Mouse (Mus musculus): ENCODE data around the gene Gm3327. TPM values are rescaled to one million over a fixed set of nuclear protein-coding genes. Genes with fewer than 3 reads are reported as not detected.
"Not testable (repeated sequence)": the region's sequence is repeated elsewhere in the genome, so short reads cannot be mapped to it uniquely, and the experiment has no call there.

Gene Gm3327
- polyA plus RNA-seq (2015; fragmentation: Nextera tagmentation; extraction: Ambion mirVana), result not detected in 2 replicates

DNA sequence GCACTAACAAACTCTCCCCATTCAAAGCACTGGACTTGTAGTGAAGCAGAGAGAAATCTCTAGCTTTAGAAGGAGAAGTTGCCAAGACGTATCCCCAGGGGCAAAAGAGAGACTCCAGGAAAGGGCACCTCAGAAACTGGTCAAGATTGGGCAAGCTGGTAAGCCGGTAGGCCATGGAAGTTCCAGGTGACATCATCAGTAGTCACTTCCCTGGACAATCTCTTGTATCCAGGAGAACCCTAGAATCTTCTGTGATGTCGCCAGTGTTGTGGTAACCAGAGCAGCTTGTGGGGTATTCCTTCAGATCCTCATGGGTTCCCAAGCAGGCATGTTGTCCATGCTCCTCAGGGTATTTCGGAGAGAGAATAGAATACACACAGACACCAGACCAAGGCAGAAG lies at the start of gene Gm3327:
Gene Gm3327 (plus strand): TSS at position 301 of the 400 bp plus-strand sequence.
- WGBS (ENCODE audit: insufficient replicate concordance), result 67% methylated on average over 4 of the region's 4 CpGs
- not testable (repeated sequence) for H3K27me3 ChIP-seq (ENCODE audit: control insufficient read depth, insufficient read depth, low read depth, low read length); ATAC-seq (ENCODE audit: low read depth); H3K36me3 ChIP-seq (ENCODE audit: control insufficient read depth, insufficient read depth); H3K9me3 ChIP-seq (replicated peaks; ENCODE audit: control insufficient read depth, low read length); H3K4me3 ChIP-seq (ENCODE audit: low read depth, low read length); H3K9ac ChIP-seq (ENCODE audit: low read depth, low read length); H3K4me1 ChIP-seq (ENCODE audit: control insufficient read depth, low read depth, low read length); H3K4me2 ChIP-seq (ENCODE audit: low read depth, low read length); H3K27ac ChIP-seq (ENCODE audit: low read length)

DNA sequence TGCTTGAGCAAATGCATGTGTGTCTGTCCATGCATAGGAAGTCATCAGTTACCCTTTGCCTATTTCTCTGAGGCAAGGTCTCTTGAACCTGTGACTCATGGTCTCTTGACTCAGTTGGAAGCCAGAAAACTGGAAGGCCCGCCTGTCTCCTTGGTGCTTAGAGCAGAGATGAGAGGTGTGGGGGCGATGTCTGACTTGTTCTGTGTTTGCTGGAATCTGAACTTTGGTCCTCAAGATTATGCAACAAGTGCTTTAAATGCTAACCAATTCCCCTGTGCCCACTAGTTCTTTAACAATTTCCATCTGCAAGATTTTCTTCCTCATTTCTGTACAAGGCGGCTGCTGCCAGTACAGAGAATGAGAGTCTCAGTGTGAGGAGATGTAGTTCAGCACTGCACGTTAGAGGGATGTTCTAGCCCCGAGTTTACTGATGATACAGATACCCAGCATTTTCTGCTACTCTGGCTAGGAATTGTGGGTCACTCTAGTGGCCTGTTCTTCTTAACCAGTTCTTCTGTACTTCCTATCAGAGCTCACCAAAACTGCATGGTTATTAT lies 45.8 kb upstream of the Gm3327 start:
- 31% methylated on average over 5 of the region's 5 CpGs for WGBS (ENCODE audit: insufficient replicate concordance)
- not testable (repeated sequence) for H3K9ac ChIP-seq (ENCODE audit: low read depth, low read length); H3K4me1 ChIP-seq (ENCODE audit: control insufficient read depth, low read depth, low read length); H3K27me3 ChIP-seq (ENCODE audit: control insufficient read depth, insufficient read depth, low read depth, low read length); H3K9me3 ChIP-seq (replicated peaks; ENCODE audit: control insufficient read depth, low read length); H3K27ac ChIP-seq (ENCODE audit: low read length); H3K4me2 ChIP-seq (ENCODE audit: low read depth, low read length); H3K36me3 ChIP-seq (ENCODE audit: control insufficient read depth, insufficient read depth); H3K4me3 ChIP-seq (ENCODE audit: low read depth, low read length)
- peak; percentile 48; the same call in 1 of the 2 replicates for ATAC-seq (ENCODE audit: low read depth)

DNA sequence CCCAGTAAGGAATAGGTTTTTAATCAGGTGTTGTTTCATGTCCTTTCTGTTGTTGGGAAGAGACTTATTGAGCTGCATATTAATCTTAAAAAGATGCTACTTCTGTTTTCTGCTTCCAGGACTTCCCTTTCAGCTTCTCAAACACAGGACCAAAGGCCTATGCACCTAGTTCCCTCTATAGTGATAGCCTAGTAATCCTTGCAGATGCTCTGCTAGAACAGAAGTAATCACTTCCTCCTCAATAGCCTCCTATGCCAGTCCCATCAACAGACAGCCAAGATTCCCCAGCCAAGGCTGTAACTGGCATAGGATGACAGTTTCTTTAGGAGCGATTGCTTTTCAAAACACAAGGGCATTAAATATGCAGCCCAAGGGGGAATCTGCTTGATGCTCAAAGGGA lies 37.1 kb upstream of the Gm3327 start:
- not testable (repeated sequence) for H3K4me1 ChIP-seq (ENCODE audit: control insufficient read depth, low read depth, low read length); H3K36me3 ChIP-seq (ENCODE audit: control insufficient read depth, insufficient read depth); H3K4me2 ChIP-seq (ENCODE audit: low read depth, low read length); H3K4me3 ChIP-seq (ENCODE audit: low read depth, low read length); H3K27me3 ChIP-seq (ENCODE audit: control insufficient read depth, insufficient read depth, low read depth, low read length); H3K27ac ChIP-seq (ENCODE audit: low read length); ATAC-seq (ENCODE audit: low read depth); H3K9ac ChIP-seq (ENCODE audit: low read depth, low read length); H3K9me3 ChIP-seq (replicated peaks; ENCODE audit: control insufficient read depth, low read length)
- 76% methylated on average over 1 of the region's 1 CpGs for WGBS (ENCODE audit: insufficient replicate concordance)

DNA sequence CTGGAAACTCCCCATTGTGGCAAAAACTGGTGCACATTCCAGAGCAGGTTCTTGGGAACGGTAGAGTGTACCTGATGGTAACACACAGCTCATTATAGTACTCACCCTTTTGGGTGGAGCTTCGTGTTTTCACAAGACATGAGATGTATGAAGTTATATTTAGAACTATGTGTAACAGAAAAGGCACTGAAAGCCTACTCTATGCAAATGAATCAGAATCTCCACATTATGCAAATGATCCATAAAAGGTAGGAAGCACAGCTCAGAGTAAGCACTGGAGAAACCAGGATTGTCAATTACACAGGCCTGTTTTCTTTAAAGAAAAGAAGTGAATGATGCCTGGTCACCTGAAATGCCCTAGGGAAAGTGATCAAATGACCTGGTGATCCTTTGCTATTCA lies 36.1 kb upstream of the Gm3327 start:
- H3K4me1 ChIP-seq (ENCODE audit: control insufficient read depth, low read depth, low read length); H3K27ac ChIP-seq (ENCODE audit: low read length); H3K36me3 ChIP-seq (ENCODE audit: control insufficient read depth, insufficient read depth); H3K9ac ChIP-seq (ENCODE audit: low read depth, low read length); H3K4me3 ChIP-seq (ENCODE audit: low read depth, low read length); ATAC-seq (ENCODE audit: low read depth); H3K9me3 ChIP-seq (replicated peaks; ENCODE audit: control insufficient read depth, low read length); H3K27me3 ChIP-seq (ENCODE audit: control insufficient read depth, insufficient read depth, low read depth, low read length); H3K4me2 ChIP-seq (ENCODE audit: low read depth, low read length): not testable (repeated sequence)
- 21% methylated on average over 2 of the region's 2 CpGs for WGBS (ENCODE audit: insufficient replicate concordance)

DNA sequence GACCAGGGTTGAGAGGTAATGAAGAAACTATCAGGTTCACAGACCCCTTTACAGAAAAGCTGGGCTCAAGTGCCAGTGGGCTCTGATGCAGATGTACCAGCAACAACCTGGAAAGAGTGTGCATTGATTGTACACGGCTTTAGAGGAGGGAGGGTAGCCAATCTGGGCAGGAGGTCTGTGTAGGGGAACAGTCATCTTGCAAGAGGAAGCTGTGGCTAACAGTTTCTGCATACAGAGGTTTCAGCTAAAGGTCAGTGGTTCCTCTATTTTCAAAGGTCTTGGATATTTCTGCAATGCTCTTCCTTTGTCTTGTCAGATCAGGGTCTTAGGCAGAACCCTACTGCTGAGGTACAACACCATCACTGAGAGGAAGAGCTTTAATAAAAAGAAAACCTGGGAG lies 32.1 kb upstream of the Gm3327 start:
- not testable (repeated sequence) for H3K4me2 ChIP-seq (ENCODE audit: low read depth, low read length); H3K4me1 ChIP-seq (ENCODE audit: control insufficient read depth, low read depth, low read length); H3K9ac ChIP-seq (ENCODE audit: low read depth, low read length); ATAC-seq (ENCODE audit: low read depth); H3K36me3 ChIP-seq (ENCODE audit: control insufficient read depth, insufficient read depth); H3K4me3 ChIP-seq (ENCODE audit: low read depth, low read length); H3K27me3 ChIP-seq (ENCODE audit: control insufficient read depth, insufficient read depth, low read depth, low read length); H3K27ac ChIP-seq (ENCODE audit: low read length); H3K9me3 ChIP-seq (replicated peaks; ENCODE audit: control insufficient read depth, low read length)
- WGBS (ENCODE audit: insufficient replicate concordance), result 11% methylated on average over 1 of the region's 1 CpGs

DNA sequence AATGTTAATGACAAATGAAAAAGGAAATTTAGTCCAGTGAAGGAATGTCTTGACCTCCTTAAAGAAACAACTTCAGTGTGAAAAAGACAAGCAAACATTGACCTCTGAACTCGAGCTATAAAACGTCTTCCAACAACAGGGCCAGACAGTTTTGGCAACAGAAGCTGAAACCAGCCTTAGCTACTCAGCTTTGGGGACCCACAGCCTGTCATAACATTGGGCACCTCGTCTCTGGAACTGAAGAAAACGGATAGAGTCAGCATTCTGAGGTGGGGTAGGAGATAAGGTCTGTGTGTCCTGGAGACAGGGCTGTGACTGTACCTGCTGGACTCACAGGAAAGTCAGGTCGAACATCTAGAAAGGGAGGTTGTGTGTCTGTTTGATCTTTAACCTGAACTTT lies 29.2 kb upstream of the Gm3327 start:
- H3K4me1 ChIP-seq (ENCODE audit: control insufficient read depth, low read depth, low read length); H3K9me3 ChIP-seq (replicated peaks; ENCODE audit: control insufficient read depth, low read length); H3K36me3 ChIP-seq (ENCODE audit: control insufficient read depth, insufficient read depth); H3K4me3 ChIP-seq (ENCODE audit: low read depth, low read length); H3K4me2 ChIP-seq (ENCODE audit: low read depth, low read length); H3K27me3 ChIP-seq (ENCODE audit: control insufficient read depth, insufficient read depth, low read depth, low read length); H3K9ac ChIP-seq (ENCODE audit: low read depth, low read length); ATAC-seq (ENCODE audit: low read depth); H3K27ac ChIP-seq (ENCODE audit: low read length): not testable (repeated sequence)
- WGBS (ENCODE audit: insufficient replicate concordance), result 34% methylated on average over 5 of the region's 5 CpGs

DNA sequence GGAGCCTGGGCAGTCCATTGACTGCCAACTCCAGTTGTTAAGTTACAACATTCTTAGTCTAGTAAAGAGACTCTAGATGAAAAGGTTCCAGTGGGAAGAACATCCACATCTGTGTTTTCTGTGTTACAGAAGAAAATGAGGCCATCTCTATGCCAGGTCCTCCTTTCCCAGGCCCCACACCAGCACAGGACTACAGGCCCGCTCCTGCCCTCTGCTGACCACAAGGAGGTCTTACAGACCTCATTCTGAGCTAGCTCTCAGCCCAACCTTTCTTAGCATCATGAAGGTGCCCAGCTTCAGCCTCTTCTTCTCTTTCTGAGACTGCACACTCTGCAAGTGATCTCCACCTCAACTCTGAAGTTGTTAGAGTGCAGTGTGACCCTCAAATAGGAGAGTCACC lies 23.6 kb upstream of the Gm3327 start:
- no CpG with 5 or more reads among the region's 1 CpGs for WGBS (ENCODE audit: insufficient replicate concordance)
- not testable (repeated sequence) for H3K4me1 ChIP-seq (ENCODE audit: control insufficient read depth, low read depth, low read length); H3K27ac ChIP-seq (ENCODE audit: low read length); H3K27me3 ChIP-seq (ENCODE audit: control insufficient read depth, insufficient read depth, low read depth, low read length); H3K9ac ChIP-seq (ENCODE audit: low read depth, low read length); H3K36me3 ChIP-seq (ENCODE audit: control insufficient read depth, insufficient read depth); H3K9me3 ChIP-seq (replicated peaks; ENCODE audit: control insufficient read depth, low read length); H3K4me2 ChIP-seq (ENCODE audit: low read depth, low read length); H3K4me3 ChIP-seq (ENCODE audit: low read depth, low read length)
- ATAC-seq (ENCODE audit: low read depth), result peak; percentile 43; the same call in 1 of the 2 replicates

DNA sequence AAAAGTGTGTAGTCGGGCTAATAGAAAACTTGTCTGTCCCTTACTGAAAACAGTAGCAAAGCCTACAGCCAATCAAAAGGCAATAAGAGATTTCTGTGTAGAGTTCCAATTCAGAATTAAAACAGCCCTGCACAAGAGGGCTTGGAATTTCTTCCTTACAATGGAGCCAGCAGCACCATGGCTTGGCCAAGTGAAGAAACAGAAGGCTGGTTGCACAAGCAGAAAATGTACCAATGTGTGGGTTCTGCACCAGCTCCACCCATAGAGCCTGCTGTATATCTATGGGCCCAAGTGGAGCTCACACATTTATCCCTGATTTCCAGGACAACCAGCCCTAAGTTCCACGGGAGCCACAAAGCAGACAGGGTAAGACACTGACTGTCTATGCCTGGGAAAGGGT lies 21.3 kb upstream of the Gm3327 start, which contains the start of gene Ear2:
Gene Ear2 (plus strand): TSS at position 301 of the 400 bp plus-strand sequence.
- not testable (repeated sequence) for H3K9ac ChIP-seq (ENCODE audit: low read depth, low read length)

DNA sequence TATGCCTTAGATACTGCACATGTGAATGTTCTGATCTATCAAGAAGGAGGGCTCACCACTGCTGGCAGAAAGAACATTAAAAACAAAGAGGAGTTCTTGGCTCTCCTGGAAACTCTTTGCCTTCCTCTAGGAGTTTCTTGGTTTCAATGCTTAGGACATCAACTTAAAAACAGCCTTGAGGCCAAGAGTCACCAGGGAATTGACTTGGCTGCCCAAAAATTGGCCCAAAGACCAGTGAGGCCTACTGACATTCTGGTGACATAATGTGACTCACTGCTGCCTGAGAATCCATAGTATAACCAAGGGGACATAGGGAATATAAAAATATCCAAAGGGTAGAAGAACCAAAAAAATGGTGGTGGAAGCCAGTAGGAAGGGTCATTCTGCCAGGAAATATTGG lies 12.7 kb upstream of the Gm3327 start:
- no peak overlapping the region for H3K4me2 ChIP-seq (ENCODE audit: low read depth, low read length)
- H3K4me3 ChIP-seq (ENCODE audit: low read depth, low read length), result no peak overlapping the region
- H3K36me3 ChIP-seq (ENCODE audit: control insufficient read depth, insufficient read depth), result no peaks in the 10 kb centered on the region
- no peak overlapping the region for H3K27ac ChIP-seq (ENCODE audit: low read length)
- no peak for ATAC-seq (ENCODE audit: low read depth)
- H3K27me3 ChIP-seq (ENCODE audit: control insufficient read depth, insufficient read depth, low read depth, low read length), result no peaks in the 10 kb centered on the region
- H3K4me1 ChIP-seq (ENCODE audit: control insufficient read depth, low read depth, low read length), result no peaks in the 10 kb centered on the region
- H3K9ac ChIP-seq (ENCODE audit: low read depth, low read length), result no peak overlapping the region
- H3K9me3 ChIP-seq (replicated peaks; ENCODE audit: control insufficient read depth, low read length), result no peaks in the 10 kb centered on the region

More for the DNA sequence above, 21.3 kb upstream of the Gm3327 start, which contains the start of gene Ear2:
- not testable (repeated sequence) for H3K4me1 ChIP-seq (ENCODE audit: control insufficient read depth, low read depth, low read length); H3K27me3 ChIP-seq (ENCODE audit: control insufficient read depth, insufficient read depth, low read depth, low read length); H3K27ac ChIP-seq (ENCODE audit: low read length); H3K4me3 ChIP-seq (ENCODE audit: low read depth, low read length); H3K4me2 ChIP-seq (ENCODE audit: low read depth, low read length); ATAC-seq (ENCODE audit: low read depth); H3K9me3 ChIP-seq (replicated peaks; ENCODE audit: control insufficient read depth, low read length); H3K36me3 ChIP-seq (ENCODE audit: control insufficient read depth, insufficient read depth)
- 45% methylated on average over 2 of the region's 2 CpGs for WGBS (ENCODE audit: insufficient replicate concordance)

Data from liver, embryonic 16.5 days (tissue).